Mouse (Mus musculus) left cerebral cortex, adult 9 months (tissue): ENCODE results near the gene Foxo6.

ENCODE experiments used
- DNase-seq, 2 experiments: peaks; one replicate each; pipeline ENCODE4 v3.0.0; 2022; ENCODE audit warnings: low spot score in 2 of 2

The Foxo6 gene

DNA sequence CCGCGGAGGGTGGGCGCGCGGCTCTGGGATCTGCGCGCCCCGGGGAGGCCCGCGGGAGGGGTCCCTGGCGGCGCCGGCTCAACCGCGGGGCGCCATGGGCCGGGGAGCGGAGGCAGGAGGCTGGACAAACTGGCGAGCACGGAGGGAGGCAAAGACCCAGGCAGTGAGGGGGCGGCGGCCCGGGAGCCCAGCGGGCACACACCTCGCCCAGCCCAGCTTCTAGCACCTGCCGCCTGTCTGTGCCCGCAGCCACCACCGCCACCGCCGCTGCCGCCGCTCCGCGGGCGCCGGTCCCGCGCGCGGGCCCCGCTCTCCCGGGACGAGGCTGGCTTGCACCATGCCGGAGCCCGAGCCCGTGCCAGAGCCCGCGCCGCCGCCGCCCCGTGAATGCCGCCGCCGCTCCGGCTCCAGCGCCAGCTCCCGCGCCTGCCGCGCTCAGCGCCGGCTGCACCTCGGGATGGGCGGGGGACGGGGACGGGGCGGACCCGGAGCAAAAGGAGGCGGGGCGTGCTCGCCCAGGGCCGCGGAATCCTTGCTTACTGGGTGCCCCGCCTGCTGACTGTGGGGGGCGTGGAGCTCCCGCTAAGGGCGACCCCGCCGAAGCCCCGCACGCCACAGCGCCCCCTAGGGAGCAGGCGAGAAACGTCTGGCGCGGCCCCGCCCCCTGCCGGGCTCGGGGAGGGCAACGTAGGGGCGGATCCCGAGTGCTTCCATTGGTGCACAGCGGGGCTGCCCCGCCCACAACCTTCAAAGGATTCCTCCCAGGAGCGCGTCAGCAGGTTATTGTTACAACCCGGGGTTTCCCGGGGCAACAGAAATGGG, at the start of gene Foxo6:
TSS of gene Foxo6 (minus strand) at position 60 of the 822 bp plus-strand sequence.
- DNase-seq: peak; percentile 94 to 96

DNA sequence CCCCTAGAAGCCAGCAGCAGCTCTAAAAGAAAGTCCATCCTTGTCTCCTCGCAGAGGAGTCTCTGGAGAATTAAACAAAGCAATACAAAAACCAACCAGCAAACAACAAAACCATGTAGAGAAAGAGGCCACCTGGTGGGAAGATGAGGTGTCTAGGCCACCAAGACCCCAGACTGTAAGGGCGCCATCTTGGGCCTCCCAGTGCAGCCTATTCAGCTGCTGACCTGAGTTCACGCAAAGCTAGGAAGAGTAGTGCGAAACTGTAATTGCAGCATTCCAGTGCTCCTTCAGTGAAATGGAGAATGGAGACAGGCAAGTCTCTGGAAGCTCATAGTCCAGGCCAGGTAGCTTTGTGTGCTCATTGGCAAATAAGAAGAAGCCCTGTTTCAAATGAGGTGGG, 47.2 kb upstream of the Foxo6 start:
- no peak for DNase-seq

DNA sequence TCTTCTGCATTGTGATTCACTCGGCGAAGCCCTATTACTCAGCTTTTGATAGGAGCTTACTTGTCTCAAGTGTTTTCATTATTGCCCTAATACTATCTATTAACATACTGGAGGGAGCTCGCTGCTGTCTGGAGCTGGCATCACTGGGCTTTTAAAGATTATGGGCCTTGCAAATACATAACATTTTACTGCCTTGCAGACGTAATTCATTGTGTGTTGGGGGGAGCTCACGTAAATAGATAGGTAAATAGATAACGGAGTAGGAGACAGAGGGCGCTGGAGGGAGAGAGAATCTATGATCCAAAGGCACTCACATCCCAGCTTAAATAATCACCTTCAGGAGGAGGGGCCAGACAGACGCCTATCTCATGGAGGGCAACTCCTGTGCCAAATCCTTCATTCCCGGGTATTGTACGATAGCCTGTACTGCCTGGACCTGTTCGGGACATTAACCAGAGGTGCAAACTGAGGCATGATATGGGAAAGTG, 45.8 kb upstream of the Foxo6 start:
- no peak for DNase-seq

DNA sequence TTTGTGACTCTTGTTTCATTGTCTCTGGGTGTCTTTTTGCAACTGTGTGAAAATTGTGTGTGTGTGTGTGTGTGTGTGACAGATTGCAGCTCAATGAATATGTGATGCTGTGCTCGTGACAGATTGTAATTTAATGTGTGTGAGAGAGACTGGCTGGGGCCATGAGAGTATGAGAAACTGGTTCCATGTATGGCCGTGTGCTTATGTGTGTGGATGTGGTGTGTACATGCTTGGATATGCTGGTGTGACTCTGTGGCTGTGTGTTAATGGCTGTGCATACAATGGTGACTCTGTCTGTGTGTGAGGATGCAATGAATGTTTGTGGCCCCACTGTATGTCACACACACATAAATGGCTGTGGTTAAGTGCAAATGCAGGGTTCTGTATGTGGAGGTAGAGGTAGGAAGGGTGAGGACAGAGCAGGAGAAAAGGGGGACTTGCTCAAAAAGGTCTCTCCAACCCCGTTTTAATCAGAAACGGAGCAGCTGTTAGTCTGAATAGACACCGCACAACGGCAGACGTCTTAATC, 45.3 kb upstream of the Foxo6 start:
- DNase-seq: no peak

DNA sequence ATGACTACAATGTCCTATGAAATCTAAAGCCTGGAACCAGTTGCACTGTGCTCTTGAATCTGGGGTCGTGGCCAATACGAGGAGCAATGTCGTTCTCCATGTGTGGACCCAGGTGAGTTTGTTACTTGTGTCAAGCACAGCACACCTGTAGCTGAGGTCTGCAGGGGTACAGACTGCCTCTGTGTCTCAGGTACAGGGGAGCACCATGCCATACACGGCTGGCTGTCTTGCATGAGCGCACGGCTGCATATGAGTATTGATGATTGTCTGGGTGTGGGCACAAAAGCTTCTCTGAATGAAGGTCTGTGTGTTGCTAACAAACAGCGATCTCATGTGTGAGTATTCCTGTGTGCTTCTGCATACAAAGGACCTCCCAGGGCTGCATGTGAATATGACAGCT, 44.8 kb upstream of the Foxo6 start:
- no peak for DNase-seq

DNA sequence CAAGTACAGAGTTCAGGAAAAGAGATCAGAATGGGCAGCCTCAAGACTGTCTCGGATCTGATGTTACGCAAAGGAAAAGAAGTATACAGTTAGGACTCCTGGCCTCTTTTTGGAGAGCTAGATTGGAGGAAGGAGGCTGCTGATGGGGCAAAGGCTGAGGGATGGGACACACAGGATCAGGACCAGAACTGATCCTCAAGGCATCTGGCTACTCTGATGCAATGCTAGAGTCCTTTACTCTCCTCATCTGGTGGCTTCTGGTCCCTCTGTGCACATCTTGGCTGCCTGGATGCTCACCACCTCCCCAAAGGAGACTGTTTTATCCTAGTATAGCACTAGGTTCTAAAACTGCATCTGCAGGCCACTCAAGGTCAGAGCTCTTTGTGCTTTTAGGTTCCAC, 44.4 kb upstream of the Foxo6 start:
- no peak for DNase-seq

DNA sequence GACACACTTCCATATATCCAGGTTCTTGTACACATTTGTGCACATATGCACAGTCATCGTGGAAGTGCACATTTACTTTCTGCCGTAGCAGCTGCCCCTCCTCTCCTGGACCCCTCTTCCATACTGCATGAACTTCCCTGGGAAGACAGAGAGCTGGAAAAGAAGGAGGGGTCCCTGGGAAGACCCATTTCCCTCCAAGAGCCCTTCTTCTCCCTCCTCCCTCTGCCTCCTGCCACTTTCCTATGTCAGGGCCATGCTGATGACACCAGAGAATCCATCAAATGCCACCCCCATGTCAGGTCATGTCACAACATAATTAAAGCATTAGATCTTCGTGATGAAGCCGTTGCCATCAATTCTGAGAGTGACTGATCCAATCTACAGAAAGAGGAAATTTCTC, 38.6 kb upstream of the Foxo6 start:
- no peak for DNase-seq

DNA sequence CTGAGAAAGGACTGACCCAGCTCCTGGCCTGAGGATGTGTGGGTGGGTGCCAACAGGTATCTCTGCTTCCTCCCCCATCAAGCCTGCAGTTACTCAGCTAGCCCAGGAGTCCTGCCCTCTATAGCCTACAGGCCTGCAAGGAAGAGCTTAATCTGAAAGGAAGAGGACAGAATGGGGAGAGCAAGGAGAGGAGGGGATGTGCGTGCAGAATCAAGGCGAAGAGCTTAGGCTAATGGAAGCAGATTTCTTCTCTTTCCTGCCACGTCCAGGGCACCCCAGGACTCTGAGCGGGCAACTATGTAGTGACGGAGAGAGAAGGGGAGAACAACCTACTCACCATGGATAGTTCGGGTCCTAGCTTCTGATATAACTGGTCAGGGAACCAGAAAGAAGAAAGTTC, 37.9 kb upstream of the Foxo6 start:
- DNase-seq: no peak

DNA sequence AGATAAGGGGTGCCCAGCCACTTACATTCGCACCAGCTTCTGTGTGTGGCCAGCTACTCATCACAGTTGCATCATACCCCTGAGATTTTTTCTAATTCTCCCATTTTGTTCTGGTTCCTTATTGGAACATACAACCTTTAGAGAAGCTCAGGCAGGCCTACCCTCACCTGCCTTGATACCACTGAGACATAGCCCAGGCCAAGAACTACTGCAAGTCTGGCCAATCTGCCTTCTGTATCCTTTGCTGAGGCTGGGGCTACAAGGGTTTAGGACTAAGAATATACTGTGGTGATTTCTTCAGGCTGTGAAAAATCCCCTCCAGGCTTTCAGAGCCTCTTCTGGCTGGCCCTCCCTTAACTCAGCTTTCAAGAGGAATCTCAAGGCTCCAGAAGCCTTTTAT, 36.7 kb upstream of the Foxo6 start:
- DNase-seq: no peak

DNA sequence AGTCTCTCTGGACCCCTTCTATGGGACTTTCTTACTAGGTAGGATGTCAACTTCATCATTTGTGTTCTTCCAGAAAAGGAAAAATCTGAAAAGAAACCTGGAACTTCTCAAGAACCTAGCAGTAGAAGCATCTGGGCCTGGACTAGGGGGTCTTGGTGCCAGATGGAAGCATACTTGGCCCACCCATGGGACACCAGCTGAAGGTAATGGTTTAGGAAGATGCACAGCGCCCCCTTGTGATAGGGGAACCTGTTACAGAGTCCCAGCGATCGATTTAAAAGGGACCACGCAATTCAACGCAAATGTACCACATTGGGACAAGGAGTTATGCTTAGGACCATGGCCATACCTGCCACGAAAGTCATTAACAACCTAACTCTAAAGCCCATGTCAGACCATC, 36.0 kb upstream of the Foxo6 start:
- peak in 1 of 2 experiments; percentile 46 for DNase-seq

DNA sequence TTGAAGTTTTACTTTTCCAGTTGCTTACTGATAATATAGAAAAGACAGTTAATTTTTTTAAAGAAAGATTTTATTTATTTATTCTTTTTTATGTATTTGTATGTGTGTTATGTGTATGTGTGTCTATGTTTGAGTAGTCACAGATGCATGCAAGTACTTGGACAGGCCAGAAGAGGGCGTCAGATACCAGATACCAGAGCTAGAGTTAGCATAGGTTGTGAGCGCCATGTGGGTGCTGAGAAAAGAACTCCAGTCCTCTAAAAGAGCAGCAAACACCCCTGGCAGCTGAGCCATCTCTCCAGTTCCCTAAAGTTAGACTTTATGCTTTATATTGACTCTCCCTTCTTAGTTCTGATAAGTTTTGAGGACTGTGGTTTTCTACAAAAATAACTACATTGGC, 30.4 kb upstream of the Foxo6 start:
- DNase-seq: no peak

DNA sequence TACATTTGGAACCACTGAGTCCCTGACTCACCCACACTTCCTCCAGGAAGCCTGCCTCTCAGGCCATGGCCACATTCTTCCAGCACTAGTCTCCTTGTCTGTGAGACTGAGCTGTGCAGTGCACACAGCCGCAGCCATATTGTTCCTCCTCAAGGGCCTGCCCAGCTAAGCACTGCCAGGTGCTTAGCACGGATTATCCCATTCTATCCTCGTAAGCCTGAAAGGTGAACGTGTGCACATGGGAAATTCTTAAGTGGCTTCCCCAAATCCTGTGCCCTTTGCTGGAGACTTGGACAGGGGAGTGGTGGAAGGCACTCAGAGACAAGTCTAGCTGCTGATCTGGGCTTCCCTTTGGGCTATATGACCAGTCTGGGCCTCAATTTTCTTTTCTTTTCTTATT, 29.6 kb upstream of the Foxo6 start:
- DNase-seq: no peak

DNA sequence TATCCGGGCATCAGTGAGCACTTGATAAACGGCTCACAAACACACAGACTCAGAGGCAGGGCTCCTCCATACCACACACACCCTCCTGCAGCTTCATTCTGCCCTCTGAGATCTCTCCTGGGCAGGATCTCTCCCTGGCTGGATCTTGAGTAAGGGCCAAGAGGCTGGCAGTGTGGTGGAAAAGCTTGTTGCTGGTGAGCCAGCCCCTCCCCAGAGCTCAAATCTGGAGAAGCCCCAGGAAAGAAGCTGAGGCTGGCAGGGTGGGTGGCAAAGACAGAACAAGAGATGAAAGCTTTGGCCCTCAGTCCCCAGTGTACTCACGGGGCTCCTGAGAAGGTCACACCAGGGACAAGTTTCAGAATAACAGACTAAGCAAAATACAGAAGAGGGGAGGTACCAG, 27.4 kb upstream of the Foxo6 start:
- no peak for DNase-seq

DNA sequence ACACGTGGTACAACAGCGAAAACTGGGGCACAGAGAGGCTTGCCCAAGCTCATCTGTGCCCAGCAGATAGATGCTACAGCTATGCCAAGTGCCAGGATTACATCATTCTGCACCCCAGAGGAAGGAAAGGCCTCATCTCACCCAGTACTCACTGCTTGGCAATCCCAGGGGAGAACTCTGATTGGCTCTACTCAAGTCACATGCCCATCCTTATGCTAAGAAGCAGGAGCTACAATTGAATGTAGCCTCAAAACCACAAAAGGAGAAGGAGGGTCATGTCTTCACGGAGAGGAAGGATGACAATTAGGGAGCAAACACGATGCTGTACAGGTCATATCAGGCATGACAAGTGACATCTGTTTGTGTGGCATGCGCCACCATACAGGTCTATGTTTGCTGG, 26.2 kb upstream of the Foxo6 start:
- DNase-seq: no peak

DNA sequence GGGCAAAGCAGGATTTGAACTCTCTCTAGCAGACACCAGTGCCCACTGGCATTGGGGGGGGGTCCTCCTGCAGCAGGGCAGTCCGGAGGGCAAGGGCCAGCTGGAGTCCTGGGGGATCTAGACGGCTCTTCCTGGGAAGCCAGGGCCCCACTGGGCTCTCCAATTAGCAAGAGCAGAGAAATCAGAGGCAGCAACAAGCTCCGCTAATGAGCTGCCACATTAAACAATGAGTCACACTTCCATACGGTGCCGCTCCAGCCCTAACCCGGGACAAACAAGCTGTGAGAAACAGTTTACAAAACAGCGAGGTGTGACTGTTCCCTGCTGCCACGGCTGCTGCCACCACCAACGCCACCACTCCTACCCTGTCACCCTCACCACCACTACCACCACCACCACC, 17.4 kb upstream of the Foxo6 start:
- no peak for DNase-seq

DNA sequence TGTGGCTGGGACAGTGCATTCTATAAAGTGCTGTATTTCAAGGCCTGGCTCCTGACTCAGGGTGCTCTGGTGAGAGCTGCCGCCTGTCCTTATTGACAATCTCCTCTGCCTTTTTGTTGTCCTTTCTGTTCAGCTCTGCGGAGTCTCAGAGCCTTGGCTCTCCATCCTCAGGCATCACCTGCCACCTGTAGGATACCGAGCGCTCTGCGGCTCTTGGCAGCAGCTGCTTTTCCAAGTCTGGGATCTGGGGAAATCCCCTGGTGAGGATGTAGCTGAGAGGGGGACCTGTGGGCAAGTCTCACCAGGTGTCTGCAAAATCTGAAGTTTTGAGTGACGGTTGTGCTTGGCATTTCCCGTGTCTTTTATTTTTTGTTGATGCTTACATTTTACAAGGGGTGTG, 12.1 kb upstream of the Foxo6 start:
- DNase-seq: no peak

DNA sequence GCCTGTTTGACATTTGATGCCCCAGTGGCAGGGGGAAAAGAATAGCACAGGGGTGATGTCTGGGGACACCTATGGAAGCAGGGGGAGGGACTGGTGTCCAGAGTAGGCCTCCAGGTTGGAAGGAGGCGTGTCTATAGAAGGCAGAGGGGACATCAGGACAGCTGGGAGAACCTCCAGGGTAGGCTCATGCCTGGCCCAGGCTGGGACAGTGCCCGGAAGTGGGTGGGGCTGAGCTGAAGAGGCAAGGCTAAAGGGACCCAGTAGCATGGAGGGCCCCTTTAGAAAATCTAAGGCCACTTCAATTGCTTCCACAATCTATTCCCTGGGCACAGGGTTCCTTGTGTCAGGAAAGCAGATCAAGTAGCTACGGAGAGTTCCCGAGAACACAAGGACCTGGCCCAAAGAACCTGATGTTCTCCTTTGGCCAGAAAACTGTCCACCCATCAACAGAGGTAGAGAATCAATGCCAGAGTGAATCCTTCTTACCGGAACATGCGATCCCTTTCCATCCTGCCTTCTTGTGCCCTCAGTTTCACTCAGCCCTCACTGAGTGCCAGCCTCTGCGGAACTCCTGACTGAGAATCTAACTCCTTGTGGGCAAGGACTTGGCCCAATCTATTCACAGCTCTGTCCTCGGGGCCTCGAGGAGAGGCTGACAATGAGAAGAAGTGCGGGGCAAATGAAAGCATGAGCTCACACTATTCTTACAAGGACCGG, 4.1 kb upstream of the Foxo6 start:
- DNase-seq: no peak

DNA sequence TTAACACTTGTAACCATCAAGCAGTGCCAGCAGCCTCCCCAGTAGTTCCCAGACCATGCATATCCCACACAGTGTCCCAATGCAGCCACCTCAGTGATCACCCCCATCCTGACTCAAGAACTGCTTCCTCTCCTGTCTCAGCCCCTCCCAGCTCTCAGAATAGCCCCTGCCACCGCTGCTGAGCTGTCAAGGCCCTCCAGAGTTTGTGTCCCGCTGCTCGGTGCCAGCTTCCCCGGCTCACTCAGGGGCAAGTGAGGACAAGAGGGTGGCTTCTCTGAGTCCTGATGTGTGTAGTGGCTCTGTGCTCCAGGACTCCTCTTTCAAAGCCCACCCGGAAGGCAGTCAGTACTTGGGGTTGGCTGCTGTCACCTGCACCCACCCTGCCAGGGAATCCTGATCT, 3.3 kb upstream of the Foxo6 start:
- no peak for DNase-seq

DNA sequence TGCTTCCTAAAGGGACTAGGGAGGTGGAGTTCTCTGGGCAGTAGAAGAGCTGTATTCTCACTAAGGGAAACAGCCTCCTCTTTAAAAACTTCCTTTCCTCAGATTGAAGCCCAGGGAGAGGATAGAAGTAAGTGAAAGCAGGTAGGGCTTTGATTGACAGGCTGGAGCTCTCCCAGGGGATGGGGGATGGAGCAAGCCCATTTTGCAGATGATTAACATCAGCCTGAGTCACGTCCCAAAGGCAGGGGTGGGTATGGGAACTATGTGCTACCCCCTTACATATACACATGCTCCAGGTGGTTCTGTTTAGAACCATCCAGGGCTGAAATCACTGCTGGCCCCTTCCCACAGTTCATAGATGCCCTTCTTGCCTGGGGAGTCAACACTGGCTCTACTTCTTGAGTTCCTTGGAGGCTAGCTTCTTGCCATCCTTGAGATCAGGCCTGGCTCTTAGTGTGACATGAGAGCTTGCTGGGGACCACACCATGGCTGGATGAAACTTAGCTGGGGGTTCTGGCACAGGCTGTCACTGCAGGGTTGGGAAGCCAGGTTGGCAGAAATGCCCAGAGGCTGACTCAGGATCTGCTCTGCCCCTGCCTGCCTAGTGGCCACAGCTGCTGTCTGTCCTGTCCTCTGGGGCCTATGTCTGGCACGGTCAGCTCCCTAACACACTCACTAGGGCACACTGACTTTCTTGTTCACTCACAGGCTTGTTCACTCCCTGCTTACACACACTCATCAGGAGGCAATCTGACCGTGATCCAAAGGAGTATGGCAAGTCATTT, 2.2 kb upstream of the Foxo6 start:
- no peak for DNase-seq

DNA sequence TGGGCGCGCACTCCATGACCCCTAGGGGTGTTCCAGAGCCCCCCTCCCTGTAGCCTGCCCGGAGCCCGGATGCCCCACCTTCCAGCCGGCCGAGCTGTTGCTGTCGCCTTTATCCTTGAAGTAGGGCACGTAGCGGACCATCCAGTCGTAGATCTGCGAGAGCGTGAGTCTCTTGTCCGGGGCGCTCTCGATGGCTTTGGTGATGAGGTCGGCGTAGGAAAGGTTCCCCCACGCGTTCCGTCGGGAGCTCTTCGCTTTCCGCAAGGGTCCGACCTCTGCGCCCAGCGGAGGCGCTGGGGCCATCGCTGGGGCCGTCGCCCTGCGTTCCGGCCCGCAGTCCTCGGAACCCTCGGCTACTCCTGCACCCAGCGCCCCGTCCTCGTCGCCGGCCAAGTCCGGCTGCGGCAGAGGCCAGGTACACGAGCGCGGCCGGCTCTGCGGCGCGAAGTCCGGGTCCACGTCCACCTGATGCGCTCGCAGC, 348 bp downstream of the Foxo6 start:
- no peak for DNase-seq

DNA sequence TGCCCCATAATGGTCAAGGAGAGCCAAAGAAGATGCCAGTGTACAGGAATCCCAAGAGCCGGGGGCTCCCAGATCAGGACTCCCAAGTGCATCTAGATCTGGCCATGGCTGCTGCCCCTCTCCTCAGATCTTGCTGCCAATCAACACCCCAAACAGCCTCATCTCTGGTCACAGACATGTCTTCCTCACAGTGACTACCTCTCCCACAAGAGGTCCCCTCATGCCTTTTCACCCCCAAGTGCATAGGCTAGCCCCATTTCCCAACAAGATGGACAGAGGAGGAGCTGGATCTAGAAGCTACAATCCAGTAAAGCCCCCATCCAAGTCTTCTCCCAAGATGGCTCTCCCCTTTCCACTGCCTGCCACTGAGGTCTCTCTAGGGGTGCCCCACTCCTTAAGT, 1.4 kb downstream of the Foxo6 start:
- DNase-seq: no peak

DNA sequence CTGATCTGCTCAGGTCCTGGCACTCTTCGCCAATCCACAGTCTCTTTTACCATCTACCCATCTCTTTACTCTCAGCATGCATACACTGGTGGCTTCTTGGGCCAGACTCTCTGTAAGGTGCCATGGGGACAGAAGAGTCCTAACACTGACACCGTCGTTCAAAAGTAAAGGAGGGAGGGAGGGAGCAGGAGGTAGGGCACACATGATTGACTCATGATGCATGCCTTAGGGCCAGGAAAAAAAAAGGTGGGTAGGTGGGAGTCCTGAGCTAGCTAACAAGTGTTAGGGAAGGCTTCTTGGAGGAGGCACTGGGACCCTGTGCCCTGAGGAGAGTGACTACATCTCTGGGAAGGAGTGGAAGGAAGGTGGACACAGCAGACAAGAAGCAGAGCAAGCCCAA, 1.9 kb downstream of the Foxo6 start:
- no peak for DNase-seq
